ENCODE assay signal across 8 mouse cellular contexts in genomic region chr15:102746126-102746487, GRCm38 (mm10). TPM values are rescaled to one million over a fixed set of nuclear protein-coding genes. Genes with fewer than 3 reads are reported as not detected.
DNase-seq lines count a peak whose midpoint lies in the region; ATAC-seq and TF ChIP-seq lines count a peak whose summit lies in the region.

No protein-coding gene starts in this region.

- no peak for TF ChIP-seq CTCF in left cerebral cortex, adult 2 months (IDR thresholded peaks at IDR 0.05)

- no peak for ATAC-seq in embryonic facial prominence, embryonic 12.5 days (ENCODE audit: insufficient number of reproducible peaks, insufficient read depth, low FRiP score, low TSS enrichment)
- peak; percentile 5 for ATAC-seq in inflammation-experienced regulatory T-cells, adult 6 months
- ATAC-seq in neural tube, embryonic 13.5 days (ENCODE audit: low read depth) = no peak

- H3K9ac ChIP-seq in embryonic facial prominence, embryonic 12.5 days = no peak overlapping the region
- peak overlapping the region; percentile 75 for H3K9ac ChIP-seq in neural tube, embryonic 13.5 days

- peaks cover 18% of the 10 kb centered on the region; the same call in 1 of the 2 replicates for H3K4me1 ChIP-seq in embryonic facial prominence, embryonic 12.5 days
- peaks cover 70% of the 10 kb centered on the region for H3K4me1 ChIP-seq in neural tube, embryonic 13.5 days (replicated peaks)

- no peaks in the 10 kb centered on the region for H3K9me3 ChIP-seq in embryonic facial prominence, embryonic 12.5 days
- no peaks in the 10 kb centered on the region for H3K9me3 ChIP-seq in neural tube, embryonic 13.5 days

- peak overlapping the region; percentile 54 for H3K4me3 ChIP-seq in left cerebral cortex, adult 2 months
- peak overlapping the region; percentile 49 for H3K4me3 ChIP-seq in embryonic facial prominence, embryonic 12.5 days
- peak overlapping the region; percentile 41 for H3K4me3 ChIP-seq in neural tube, embryonic 13.5 days

- 7% methylated on average over 11 of the region's 11 CpGs for WGBS in embryonic facial prominence, embryonic 12.5 days
- WGBS in neural tube, embryonic 13.5 days = 9% methylated on average over 11 of the region's 11 CpGs

- H3K27me3 ChIP-seq in embryonic facial prominence, embryonic 12.5 days = peaks cover 85% of the 10 kb centered on the region
- H3K27me3 ChIP-seq in neural tube, embryonic 13.5 days = peaks cover 81% of the 10 kb centered on the region

- no peaks in the 10 kb centered on the region for H3K36me3 ChIP-seq in embryonic facial prominence, embryonic 12.5 days
- H3K36me3 ChIP-seq in neural tube, embryonic 13.5 days = no peaks in the 10 kb centered on the region

- DNase-seq in left cerebral cortex, adult 2 months (ENCODE audit: extremely low spot score in 1 of 2, low spot score in 2 of 2) = no peak
- no peak for DNase-seq in left cerebral cortex, postnatal 25 days (ENCODE audit: low spot score in 2 of 2)
- DNase-seq in ovary, postnatal 10 days (ENCODE audit: low spot score) = no peak
- DNase-seq in cerebellum, postnatal 4 days (ENCODE audit: low spot score in 2 of 2) = no peak
- no peak for DNase-seq in left cerebral cortex, adult 9 months (ENCODE audit: low spot score in 2 of 2)

- intact Hi-C loops in left cerebral cortex, adult 2 months (cut with DNase I) = loop anchor here (5.0 to 10.0 kb wide), 3 partner anchors 416 to 589 kb away; no protein-coding TSS in a partner anchor
- intact Hi-C loops in left cerebral cortex, postnatal 25 days (cut with DNase I) = no loop called here

- peak overlapping the region; percentile 75 for H3K4me2 ChIP-seq in embryonic facial prominence, embryonic 12.5 days (replicated peaks)
- H3K4me2 ChIP-seq in neural tube, embryonic 13.5 days = peak overlapping the region; percentile 85

- peak overlapping the region; percentile 97 for H3K27ac ChIP-seq in left cerebral cortex, adult 2 months
- no peak overlapping the region for H3K27ac ChIP-seq in embryonic facial prominence, embryonic 12.5 days
- H3K27ac ChIP-seq in neural tube, embryonic 13.5 days (replicated peaks) = peak overlapping the region; percentile 94

RNA-seq across cellular contexts. Expression of gene Calcoco1, which starts 24.1 kb away (rescaled TPM):
- 10 to 100 TPM; 79.8 to 85.7 TPM for total RNA-seq in left cerebral cortex, adult 2 months (2021)
- total RNA-seq in left cerebral cortex, postnatal 25 days (2021) = 10 to 100 TPM; 64.4 to 68.3 TPM
- polyA plus RNA-seq in embryonic facial prominence, embryonic 12.5 days (2016; fragmentation: Nextera tagmentation; extraction: Ambion mirVana) = 46.4 and 50.2 TPM in 2 replicates
- polyA plus RNA-seq in inflammation-experienced regulatory T-cells, adult 6 months (2017; shearing (Covaris generic)) = 10 to 100 TPM; 22.0 to 43.9 (median 37.8) TPM
- 35.7 and 41.9 TPM in 2 replicates for polyA plus RNA-seq in neural tube, embryonic 13.5 days (2015; fragmentation: Nextera tagmentation; extraction: Ambion mirVana)
